Mouse (Mus musculus): ENCODE results near the gene Zfand3. TPM values are rescaled to one million over a fixed set of nuclear protein-coding genes. Genes with fewer than 3 reads are reported as not detected.

The Zfand3 gene
- polyA plus RNA-seq, 1 experiment, result 138 TPM

DNA sequence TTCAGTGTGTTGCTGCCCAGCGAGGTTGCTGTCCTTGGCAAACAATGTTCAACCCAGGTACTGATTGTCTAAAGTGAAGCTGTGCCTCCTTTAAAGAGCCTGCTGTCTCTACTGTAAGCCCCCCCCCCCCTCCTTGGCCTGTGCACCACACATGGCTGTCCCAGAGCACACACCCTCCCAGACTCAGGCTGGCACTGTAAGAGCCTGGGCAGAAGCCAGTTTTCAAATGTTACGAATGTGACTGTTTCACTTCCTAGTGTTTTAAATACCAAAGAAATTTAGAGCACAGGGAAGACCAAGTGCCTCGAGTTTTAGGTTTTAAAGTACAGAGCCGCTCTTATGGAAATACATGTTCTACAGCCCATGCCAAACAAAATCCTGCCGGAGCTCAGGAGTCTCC lies 234.9 kb downstream of the Zfand3 start:
- Histone ChIP-seq H3K4me2 (ENCODE audit: low read depth) (no peak overlapping the region), H3K27me3 (ENCODE audit: control insufficient read depth, insufficient read depth, insufficient read length) (no peaks in the 10 kb centered on the region), H3K79me2 (ENCODE audit: control insufficient read depth, insufficient read depth) (no peaks in the 10 kb centered on the region), H3ac (ENCODE audit: control insufficient read depth, insufficient read length) (no peak overlapping the region), H3K36me3 (ENCODE audit: control insufficient read depth, insufficient read depth) (no peaks in the 10 kb centered on the region), H3K4me3 (no peak overlapping the region)
- TF ChIP-seq CEBPB (IDR thresholded peaks at IDR 0.05; ENCODE audit: insufficient read depth, poor library complexity, severe bottlenecking) (no peak), TCF12 (IDR thresholded peaks at IDR 0.05; ENCODE audit: insufficient read depth, poor library complexity, severe bottlenecking) (no peak), E2F4 (IDR thresholded peaks at IDR 0.05; ENCODE audit: insufficient read depth) (no peak), USF1 (IDR thresholded peaks at IDR 0.05; ENCODE audit: low read depth) (no peak)

DNA sequence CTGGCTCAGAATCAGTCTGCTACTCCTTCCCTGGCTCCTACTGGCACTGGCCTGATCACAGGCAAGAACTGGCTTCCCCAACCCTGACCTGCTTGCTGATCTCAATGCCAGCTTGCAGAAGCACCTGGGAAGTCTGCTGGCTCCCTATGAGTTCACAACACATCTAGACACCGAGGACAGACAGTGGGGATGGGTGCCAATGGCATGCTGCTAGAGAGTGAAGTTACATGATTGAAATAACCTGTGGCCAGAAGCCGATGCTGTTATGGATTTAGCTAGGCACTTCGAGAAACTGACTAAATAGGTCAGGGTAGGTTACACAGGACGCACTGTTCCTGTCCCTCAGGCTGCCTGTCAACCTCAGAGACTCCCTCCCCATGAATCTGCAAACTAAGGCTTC lies 236.1 kb downstream of the Zfand3 start:
- Histone ChIP-seq H3K4me3 (no peak overlapping the region), H3K36me3 (ENCODE audit: control insufficient read depth, insufficient read depth) (no peaks in the 10 kb centered on the region), H3K4me2 (ENCODE audit: low read depth) (no peak overlapping the region), H3K27me3 (ENCODE audit: control insufficient read depth, insufficient read depth, insufficient read length) (no peaks in the 10 kb centered on the region), H3ac (ENCODE audit: control insufficient read depth, insufficient read length) (no peak overlapping the region), H3K79me2 (ENCODE audit: control insufficient read depth, insufficient read depth) (no peaks in the 10 kb centered on the region)
- TF ChIP-seq MYOG (IDR thresholded peaks at IDR 0.05; ENCODE audit: control insufficient read depth in 1 of 3, insufficient read depth in 1 of 3, insufficient read length in 2 of 3, low read depth in 2 of 3) (no peak), E2F4 (IDR thresholded peaks at IDR 0.05; ENCODE audit: insufficient read depth) (no peak), REST (IDR thresholded peaks at IDR 0.05; ENCODE audit: insufficient read depth, insufficient read length) (no peak), POLR2A (IDR thresholded peaks at IDR 0.05; ENCODE audit: insufficient read length, low read depth) (no peak), POLR2AphosphoS2 (IDR thresholded peaks at IDR 0.05; ENCODE audit: insufficient read length, low read depth) (no peak), CEBPB (IDR thresholded peaks at IDR 0.05; ENCODE audit: insufficient read depth, poor library complexity, severe bottlenecking) (no peak), USF1 (IDR thresholded peaks at IDR 0.05; ENCODE audit: low read depth) (no peak)

DNA sequence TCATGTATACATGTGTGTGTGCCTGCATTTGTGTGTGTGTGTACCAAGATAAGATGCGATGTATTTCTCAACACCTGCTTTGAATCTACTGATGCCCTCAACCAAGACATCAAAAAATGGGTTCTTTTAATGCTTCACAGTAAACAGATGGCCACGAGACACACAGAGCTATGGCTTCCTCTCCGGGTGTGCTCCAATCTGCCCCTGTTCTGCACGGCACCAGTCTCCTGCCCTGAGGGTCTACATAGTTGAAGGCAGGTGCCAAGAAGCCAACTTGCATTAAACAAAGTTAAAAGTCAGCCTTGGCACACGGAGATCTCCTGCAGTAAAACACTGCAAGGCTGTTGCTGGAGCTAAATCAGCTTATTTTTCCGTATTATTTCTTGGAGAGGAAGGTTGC lies 236.5 kb downstream of the Zfand3 start:
- H3K4me2 ChIP-seq (ENCODE audit: low read depth), result no peak overlapping the region
- no peaks in the 10 kb centered on the region for H3K36me3 ChIP-seq (ENCODE audit: control insufficient read depth, insufficient read depth)
- no peaks in the 10 kb centered on the region for H3K27me3 ChIP-seq (ENCODE audit: control insufficient read depth, insufficient read depth, insufficient read length)
- no peaks in the 10 kb centered on the region for H3K79me2 ChIP-seq (ENCODE audit: control insufficient read depth, insufficient read depth)
- TF ChIP-seq MAX (IDR thresholded peaks at IDR 0.05; ENCODE audit: low read depth) (no peak), REST (IDR thresholded peaks at IDR 0.05; ENCODE audit: insufficient read depth, insufficient read length) (no peak), E2F4 (IDR thresholded peaks at IDR 0.05; ENCODE audit: insufficient read depth) (no peak), SRF (IDR thresholded peaks at IDR 0.05; ENCODE audit: control insufficient read depth, insufficient read length, low read depth) (no peak), TCF12 (IDR thresholded peaks at IDR 0.05; ENCODE audit: insufficient read depth, poor library complexity, severe bottlenecking) (no peak), POLR2AphosphoS2 (IDR thresholded peaks at IDR 0.05; ENCODE audit: insufficient read length, low read depth) (no peak), TCF3 (IDR thresholded peaks at IDR 0.05; ENCODE audit: insufficient read length, low read depth) (no peak)
- no peak overlapping the region for H3K4me3 ChIP-seq
- H3ac ChIP-seq (ENCODE audit: control insufficient read depth, insufficient read length), result no peak overlapping the region

DNA sequence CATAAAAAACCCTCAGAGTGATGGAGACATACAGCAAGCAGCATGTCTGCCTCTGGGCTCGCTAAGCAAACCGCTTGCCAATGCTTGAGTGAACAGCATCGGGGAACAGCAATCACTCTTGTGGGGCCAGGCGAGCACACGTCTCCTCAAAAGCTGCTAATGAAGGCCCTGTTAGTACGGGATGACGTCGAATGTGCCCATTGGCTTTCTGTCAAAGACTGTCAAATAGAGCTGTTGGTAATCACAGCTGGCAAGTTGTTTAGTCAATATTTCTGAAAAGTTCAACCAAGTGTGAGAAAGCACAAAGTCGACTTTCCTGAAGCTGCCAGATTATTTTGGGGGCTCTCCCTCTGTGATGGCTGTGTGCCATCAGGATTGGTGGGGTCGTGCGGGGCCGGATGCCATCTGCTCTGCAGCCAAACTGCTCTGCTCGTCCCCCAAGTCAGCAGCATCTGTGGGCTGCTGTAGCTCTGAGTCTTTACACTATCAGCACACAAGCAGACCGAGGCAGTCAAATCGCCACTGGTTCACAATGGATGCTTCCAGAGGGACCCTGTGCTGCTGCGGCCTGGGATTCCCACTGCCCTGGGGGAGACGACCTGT lies 237.3 kb downstream of the Zfand3 start:
- no peak for TF ChIP-seq USF1 (IDR thresholded peaks at IDR 0.05; ENCODE audit: low read depth)
- Histone ChIP-seq H3K27me3 (ENCODE audit: control insufficient read depth, insufficient read depth, insufficient read length) (no peaks in the 10 kb centered on the region), H3K4me2 (ENCODE audit: low read depth) (no peak overlapping the region), H3K79me2 (ENCODE audit: control insufficient read depth, insufficient read depth) (no peaks in the 10 kb centered on the region), H3K36me3 (ENCODE audit: control insufficient read depth, insufficient read depth) (no peaks in the 10 kb centered on the region), H3ac (ENCODE audit: control insufficient read depth, insufficient read length) (no peak overlapping the region), H3K4me3 (no peak overlapping the region)

DNA sequence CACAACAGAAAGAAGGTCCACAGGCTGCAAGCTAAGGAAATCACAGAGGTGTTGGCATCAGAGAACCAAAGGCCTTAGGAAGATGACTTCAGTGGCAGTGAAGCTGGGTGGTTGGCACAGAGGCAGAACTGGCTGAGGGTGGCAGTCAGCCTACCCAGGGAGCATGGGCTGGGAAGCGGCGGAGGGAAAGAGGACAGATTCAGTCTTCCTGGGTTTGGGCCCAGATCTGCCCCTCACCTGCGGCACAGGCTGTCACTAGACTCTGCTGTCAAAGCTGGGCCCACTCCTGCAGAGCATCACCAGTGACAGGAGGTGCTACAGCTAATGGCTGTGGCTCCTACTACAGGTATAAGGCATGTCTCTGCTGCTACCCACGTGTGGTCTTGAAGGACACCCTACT lies 238.1 kb downstream of the Zfand3 start:
- H3K4me3 ChIP-seq, result no peak overlapping the region
- no peak overlapping the region for H3K4me2 ChIP-seq (ENCODE audit: low read depth)
- no peak for TF ChIP-seq SRF (IDR thresholded peaks at IDR 0.05; ENCODE audit: control insufficient read depth, insufficient read length, low read depth)
- no peak overlapping the region for H3ac ChIP-seq (ENCODE audit: control insufficient read depth, insufficient read length)
- no peaks in the 10 kb centered on the region for H3K79me2 ChIP-seq (ENCODE audit: control insufficient read depth, insufficient read depth)
- H3K27me3 ChIP-seq (ENCODE audit: control insufficient read depth, insufficient read depth, insufficient read length), result no peaks in the 10 kb centered on the region
- H3K36me3 ChIP-seq (ENCODE audit: control insufficient read depth, insufficient read depth), result no peaks in the 10 kb centered on the region

DNA sequence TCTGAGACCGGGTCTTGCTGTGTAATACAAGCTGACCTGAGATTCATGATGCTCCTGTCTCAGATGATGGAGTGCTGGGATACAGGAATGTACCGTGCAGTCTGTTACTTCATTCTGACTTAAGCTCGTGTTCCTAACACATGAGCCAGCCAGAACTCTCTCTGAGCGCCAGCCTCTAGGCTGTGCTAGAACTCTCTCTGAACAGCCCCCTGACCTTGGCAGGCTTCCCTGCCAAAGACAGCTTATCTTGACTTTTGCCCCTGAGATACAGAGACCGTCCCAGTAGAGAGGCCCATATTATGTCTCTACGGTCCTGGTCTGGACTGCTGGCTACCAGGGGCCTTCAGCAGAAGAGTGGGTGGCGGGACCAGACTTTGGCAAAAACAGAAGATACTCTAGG lies 239.0 kb downstream of the Zfand3 start:
- no peak for TF ChIP-seq CEBPB (IDR thresholded peaks at IDR 0.05; ENCODE audit: insufficient read depth, poor library complexity, severe bottlenecking)
- TF ChIP-seq POLR2AphosphoS2 (IDR thresholded peaks at IDR 0.05; ENCODE audit: insufficient read length, low read depth), result no peak
- TF ChIP-seq MYOD1 (IDR thresholded peaks at IDR 0.05; ENCODE audit: control insufficient read depth in 1 of 3, insufficient read length in 2 of 3, low read depth in 2 of 3), result no peak
- no peak for TF ChIP-seq E2F4 (IDR thresholded peaks at IDR 0.05; ENCODE audit: insufficient read depth)
- TF ChIP-seq MYOG (IDR thresholded peaks at IDR 0.05; ENCODE audit: control insufficient read depth in 1 of 3, insufficient read depth in 1 of 3, insufficient read length in 2 of 3, low read depth in 2 of 3), result no peak
- TF ChIP-seq TCF3 (IDR thresholded peaks at IDR 0.05; ENCODE audit: insufficient read length, low read depth), result no peak
- no peak for TF ChIP-seq SRF (IDR thresholded peaks at IDR 0.05; ENCODE audit: control insufficient read depth, insufficient read length, low read depth)
- no peak for TF ChIP-seq MAX (IDR thresholded peaks at IDR 0.05; ENCODE audit: low read depth)
- no peak for TF ChIP-seq REST (IDR thresholded peaks at IDR 0.05; ENCODE audit: insufficient read depth, insufficient read length)
- TF ChIP-seq TCF12 (IDR thresholded peaks at IDR 0.05; ENCODE audit: insufficient read depth, poor library complexity, severe bottlenecking), result no peak
- TF ChIP-seq USF1 (IDR thresholded peaks at IDR 0.05; ENCODE audit: low read depth), result no peak
- TF ChIP-seq POLR2A (IDR thresholded peaks at IDR 0.05; ENCODE audit: insufficient read length, low read depth), result no peak
- Histone ChIP-seq H3K36me3 (ENCODE audit: control insufficient read depth, insufficient read depth) (no peaks in the 10 kb centered on the region), H3K4me3 (no peak overlapping the region), H3K4me2 (ENCODE audit: low read depth) (no peak overlapping the region), H3ac (ENCODE audit: control insufficient read depth, insufficient read length) (no peak overlapping the region), H3K27me3 (ENCODE audit: control insufficient read depth, insufficient read depth, insufficient read length) (no peaks in the 10 kb centered on the region), H3K79me2 (ENCODE audit: control insufficient read depth, insufficient read depth) (no peaks in the 10 kb centered on the region)
